Mouse (Mus musculus): Measurements from ENCODE around the gene Gfm1.

GRCm38 (mm10) chr3:67447143-67447542 is 17.2 kb downstream of the Gfm1 start:
- TF ChIP-seq CTCF (IDR thresholded peaks at IDR 0.05; ENCODE audit: low read depth, low read length): peak; percentile 68
- no peak for TF ChIP-seq POLR2A (IDR thresholded peaks at IDR 0.05; ENCODE audit: insufficient read depth, low read length)
